Mouse (Mus musculus) heart, postnatal 0 days (tissue): Measurements from ENCODE around the gene AC134908.4.

Experiments
- CTCF ChIP-seq: IDR thresholded peaks from 2 replicates; pipeline ENCODE4 v1.5.1; 2016; ENCODE audit warnings: antibody characterized with exemption, control low read depth, low read depth
- EP300 ChIP-seq: IDR thresholded peaks from 2 replicates; pipeline ENCODE4 v1.6.1; 2016; ENCODE audit warnings: antibody characterized with exemption, low read depth

- TF ChIP-seq EP300 (no peak), CTCF (no peak)
These were observed 29.6 kb downstream of the AC134908.4 start for GRCm38 (mm10) chr17:25765886-25766285.
